Mouse (Mus musculus): ENCODE measurements around the gene Esrra. TPM values are rescaled to one million over a fixed set of nuclear protein-coding genes. Genes with fewer than 3 reads are reported as not detected.

Gene Esrra
- 95.3 and 103 TPM in 2 replicates for polyA plus RNA-seq (2012; rRNA removed)

- under 1% methylated on average over 64 of the region's 66 CpGs for WGBS
Observed at GRCm38 (mm10) chr19:6921647-6922567, at the start of gene Esrra. Gene Esrra (minus strand): TSS chr19:6921813.

GRCm38 (mm10) chr19:6970460-6971085, 49.0 kb upstream of the Esrra start:
- Histone ChIP-seq H3K27ac (ENCODE audit: insufficient read depth, low read length) (no peak overlapping the region), H3K27me3 (ENCODE audit: control insufficient read depth, insufficient read depth, low read length) (no peaks in the 10 kb centered on the region; the same call in 1 of the 2 replicates), H3K4me1 (ENCODE audit: control insufficient read depth, insufficient read depth, low read length) (peaks cover 12% of the 10 kb centered on the region), H3K4me3 (replicated peaks; ENCODE audit: insufficient read depth, low read depth, low read length) (no peak overlapping the region)
- WGBS, result 26% methylated on average over 11 of the region's 11 CpGs
- no peak for DNase-seq
- no peak for TF ChIP-seq CTCF (IDR thresholded peaks at IDR 0.05; ENCODE audit: borderline replicate concordance, insufficient read depth, low read depth, low read length)
- no peak for TF ChIP-seq POLR2A (IDR thresholded peaks at IDR 0.05; ENCODE audit: borderline replicate concordance, insufficient read depth, low read length)

More at GRCm38 (mm10) chr19:6921647-6922567, at the start of gene Esrra:
- H3K27ac ChIP-seq (ENCODE audit: insufficient read depth, low read length), result peak within 1 kb of the TSS; percentile 93
- H3K27me3 ChIP-seq (ENCODE audit: control insufficient read depth, insufficient read depth, low read length), result no peaks in the 10 kb centered on the region
- peaks cover 14% of the 10 kb centered on the region for H3K4me1 ChIP-seq (ENCODE audit: control insufficient read depth, insufficient read depth, low read length)
- TF ChIP-seq CTCF (IDR thresholded peaks at IDR 0.05; ENCODE audit: borderline replicate concordance, insufficient read depth, low read depth, low read length), result no peak
- peak; percentile 76 for TF ChIP-seq POLR2A (IDR thresholded peaks at IDR 0.05; ENCODE audit: borderline replicate concordance, insufficient read depth, low read length)
- H3K4me3 ChIP-seq (replicated peaks; ENCODE audit: insufficient read depth, low read depth, low read length), result peak within 1 kb of the TSS; percentile 70
- peak; percentile 100 for DNase-seq

- whole genome bisulfite sequencing, result 2% methylated on average over 55 of the region's 55 CpGs
- Histone ChIP-seq H3K4me3 (replicated peaks; ENCODE audit: insufficient read depth, low read depth, low read length) (peak overlapping the region; percentile 42), H3K27ac (ENCODE audit: insufficient read depth, low read length) (no peak overlapping the region), H3K4me1 (ENCODE audit: control insufficient read depth, insufficient read depth, low read length) (peaks cover 12% of the 10 kb centered on the region), H3K27me3 (ENCODE audit: control insufficient read depth, insufficient read depth, low read length) (no peaks in the 10 kb centered on the region; the same call in 1 of the 2 replicates)
- no peak for DNase-seq
- TF ChIP-seq CTCF (IDR thresholded peaks at IDR 0.05; ENCODE audit: borderline replicate concordance, insufficient read depth, low read depth, low read length), result peak; percentile 17; the same call in 1 of the 2 replicates
- TF ChIP-seq POLR2A (IDR thresholded peaks at IDR 0.05; ENCODE audit: borderline replicate concordance, insufficient read depth, low read length), result no peak
Observed at GRCm38 (mm10) chr19:6969665-6970381, 48.2 kb upstream of the Esrra start.

- no peak overlapping the region for H3K27ac ChIP-seq (ENCODE audit: insufficient read depth, low read length)
- H3K4me1 ChIP-seq (ENCODE audit: control insufficient read depth, insufficient read depth, low read length), result peaks cover 12% of the 10 kb centered on the region
- H3K4me3 ChIP-seq (replicated peaks; ENCODE audit: insufficient read depth, low read depth, low read length), result peak overlapping the region; percentile 42
- TF ChIP-seq POLR2A (IDR thresholded peaks at IDR 0.05; ENCODE audit: borderline replicate concordance, insufficient read depth, low read length) (no peak), CTCF (IDR thresholded peaks at IDR 0.05; ENCODE audit: borderline replicate concordance, insufficient read depth, low read depth, low read length) (no peak)
- no peak for DNase-seq
- 9% methylated on average over 19 of the region's 20 CpGs for WGBS
- H3K27me3 ChIP-seq (ENCODE audit: control insufficient read depth, insufficient read depth, low read length), result no peaks in the 10 kb centered on the region; the same call in 1 of the 2 replicates
Observed at GRCm38 (mm10) chr19:6969291-6969664, 47.7 kb upstream of the Esrra start.

- 49% methylated on average over 15 of the region's 15 CpGs for WGBS
Observed at GRCm38 (mm10) chr19:6968491-6969271, 47.1 kb upstream of the Esrra start.

GRCm38 (mm10) chr19:6956461-6956860, 34.8 kb upstream of the Esrra start:
- 58% methylated on average over 10 of the region's 10 CpGs for WGBS
- peaks cover 6% of the 10 kb centered on the region; the same call in 1 of the 2 replicates for H3K4me1 ChIP-seq (ENCODE audit: control insufficient read depth, insufficient read depth, low read length)

More at GRCm38 (mm10) chr19:6968491-6969271, 47.1 kb upstream of the Esrra start:
- Histone ChIP-seq H3K4me3 (replicated peaks; ENCODE audit: insufficient read depth, low read depth, low read length) (no peak overlapping the region), H3K4me1 (ENCODE audit: control insufficient read depth, insufficient read depth, low read length) (peaks cover 12% of the 10 kb centered on the region), H3K27ac (ENCODE audit: insufficient read depth, low read length) (no peak overlapping the region), H3K27me3 (ENCODE audit: control insufficient read depth, insufficient read depth, low read length) (no peaks in the 10 kb centered on the region; the same call in 1 of the 2 replicates)
- TF ChIP-seq CTCF (IDR thresholded peaks at IDR 0.05; ENCODE audit: borderline replicate concordance, insufficient read depth, low read depth, low read length) (no peak), POLR2A (IDR thresholded peaks at IDR 0.05; ENCODE audit: borderline replicate concordance, insufficient read depth, low read length) (no peak)
- no peak for DNase-seq

More at GRCm38 (mm10) chr19:6956461-6956860, 34.8 kb upstream of the Esrra start:
- DNase-seq, result no peak
- H3K27me3 ChIP-seq (ENCODE audit: control insufficient read depth, insufficient read depth, low read length), result no peaks in the 10 kb centered on the region
- no peak overlapping the region for H3K4me3 ChIP-seq (replicated peaks; ENCODE audit: insufficient read depth, low read depth, low read length)
- TF ChIP-seq CTCF (IDR thresholded peaks at IDR 0.05; ENCODE audit: borderline replicate concordance, insufficient read depth, low read depth, low read length) (no peak), POLR2A (IDR thresholded peaks at IDR 0.05; ENCODE audit: borderline replicate concordance, insufficient read depth, low read length) (no peak)
- no peak overlapping the region for H3K27ac ChIP-seq (ENCODE audit: insufficient read depth, low read length)

Data from cerebellum, adult 2 months (tissue).